Mouse (Mus musculus) forebrain, embryonic 16.5 days (tissue): ENCODE results near the gene Zfand6. TPM values are rescaled to one million over a fixed set of nuclear protein-coding genes. Genes with fewer than 3 reads are reported as not detected.

ENCODE experiments used
- ATAC-seq: fragments of 200-750 bp; cut with Nextera tagmentation; 2 replicates; pipeline ENCODE4 v1.8.0; 2017; ENCODE audit warnings: mild to moderate bottlenecking, moderate library complexity
- H3K27ac ChIP-seq: fragments of 300-500 bp; sonication (generic); 2 replicates; pipeline ENCODE4 v1.5.1; 2014; ENCODE audit warnings: low read length, control low read depth
- H3K27me3 ChIP-seq: fragments of 300-500 bp; sonication (generic); replicated peaks from 2 replicates; pipeline ENCODE4 v1.6.1; 2014; ENCODE audit warnings: low read length; ENCODE audit not compliant: control insufficient read depth, insufficient read depth
- H3K36me3 ChIP-seq: fragments of 300-500 bp; sonication (generic); 2 replicates; pipeline ENCODE4 v1.6.1; 2014; ENCODE audit not compliant: control insufficient read depth, insufficient read depth
- H3K4me1 ChIP-seq: fragments of 300-500 bp; sonication (generic); replicated peaks from 2 replicates; pipeline ENCODE4 v1.6.1; 2014; ENCODE audit warnings: low read length; ENCODE audit not compliant: control insufficient read depth, insufficient read depth
- H3K4me2 ChIP-seq: fragments of 300-500 bp; sonication (generic); 2 replicates; pipeline ENCODE4 v1.6.1; 2014; ENCODE audit warnings: mild to moderate bottlenecking, low read length, control low read depth
- H3K4me3 ChIP-seq: fragments of 300-500 bp; sonication (generic); replicated peaks from 2 replicates; pipeline ENCODE4 v1.5.1; 2014; ENCODE audit warnings: mild to moderate bottlenecking, low read length, control low read depth
- H3K9ac ChIP-seq: fragments of 300-500 bp; sonication (generic); replicated peaks from 2 replicates; pipeline ENCODE4 v1.6.1; 2014; ENCODE audit warnings: low read depth, low read length, control low read depth
- H3K9me3 ChIP-seq: fragments of 300-500 bp; sonication (generic); 2 replicates; pipeline ENCODE4 v1.6.1; 2016; ENCODE audit warnings: low read length; ENCODE audit not compliant: control insufficient read depth
- WGBS: fragments of 180-500 bp; shearing (Covaris S2); extraction: QIAGEN DNeasy Blood & Tissue Kit; methylation state at CpG from one replicate; pipeline ENCODE4 v1.1.7; 2014; 5-methylcytosine and 5-hydroxymethylcytosine counted together
- polyA plus RNA-seq: library from polyadenylated mRNA; unstranded; fragments of >200 nt; fragmentation: Nextera tagmentation; extraction: Ambion mirVana; gene quantifications from 2 replicates; pipeline ENCODE4 v1.2.1, GENCODE M21; 2015

The Zfand6 gene
- polyA plus RNA-seq, 1 experiment from 2014 or later = 198 TPM

- WGBS = 64% methylated on average over 5 of the region's 5 CpGs
- H3K4me3 ChIP-seq = no peak overlapping the region
- no peaks in the 10 kb centered on the region for H3K9me3 ChIP-seq
- no peak overlapping the region for H3K4me2 ChIP-seq
- H3K27me3 ChIP-seq = no peaks in the 10 kb centered on the region
- no peaks in the 10 kb centered on the region for H3K36me3 ChIP-seq
- no peak overlapping the region for H3K9ac ChIP-seq
- peaks cover 13% of the 10 kb centered on the region for H3K4me1 ChIP-seq
- H3K27ac ChIP-seq = no peak overlapping the region
- no peak for ATAC-seq
These were observed 21.8 kb downstream of the Zfand6 start for GRCm38 (mm10) chr7:84667946-84668345.

DNA sequence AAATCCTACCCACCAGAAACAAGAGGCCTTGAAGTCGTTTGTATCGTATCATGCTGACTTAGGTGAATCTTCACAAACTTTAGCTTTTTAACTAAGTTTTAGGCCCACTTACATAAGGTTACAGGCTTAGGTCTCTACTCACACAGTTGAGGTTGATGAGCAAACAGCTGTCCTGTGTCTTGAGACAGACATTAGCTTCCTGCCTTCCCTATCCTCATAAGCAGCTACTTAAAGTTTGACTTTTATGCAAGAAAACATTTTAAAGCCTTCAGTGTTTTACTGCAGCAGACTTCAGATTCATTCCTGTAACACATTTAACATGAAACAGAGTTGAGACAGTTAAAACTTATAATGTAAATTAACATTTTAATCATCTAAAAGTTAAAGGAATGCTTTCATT, 37.0 kb downstream of the Zfand6 start:
- no peak overlapping the region for H3K27ac ChIP-seq
- H3K4me2 ChIP-seq = no peak overlapping the region
- 84% methylated on average over 2 of the region's 2 CpGs for WGBS
- no peaks in the 10 kb centered on the region for H3K27me3 ChIP-seq
- no peaks in the 10 kb centered on the region for H3K4me1 ChIP-seq
- H3K4me3 ChIP-seq = no peak overlapping the region
- no peaks in the 10 kb centered on the region for H3K36me3 ChIP-seq
- H3K9ac ChIP-seq = no peak overlapping the region
- H3K9me3 ChIP-seq = no peaks in the 10 kb centered on the region
- ATAC-seq = no peak

- no peak for ATAC-seq
- Histone ChIP-seq H3K4me3 (no peak overlapping the region), H3K4me2 (no peak overlapping the region), H3K4me1 (no peaks in the 10 kb centered on the region), H3K9me3 (no peaks in the 10 kb centered on the region), H3K27me3 (no peaks in the 10 kb centered on the region), H3K27ac (no peak overlapping the region), H3K36me3 (no peaks in the 10 kb centered on the region), H3K9ac (no peak overlapping the region)
- 81% methylated on average over 2 of the region's 2 CpGs for WGBS
These were observed 37.8 kb downstream of the Zfand6 start for GRCm38 (mm10) chr7:84651987-84652321.

DNA sequence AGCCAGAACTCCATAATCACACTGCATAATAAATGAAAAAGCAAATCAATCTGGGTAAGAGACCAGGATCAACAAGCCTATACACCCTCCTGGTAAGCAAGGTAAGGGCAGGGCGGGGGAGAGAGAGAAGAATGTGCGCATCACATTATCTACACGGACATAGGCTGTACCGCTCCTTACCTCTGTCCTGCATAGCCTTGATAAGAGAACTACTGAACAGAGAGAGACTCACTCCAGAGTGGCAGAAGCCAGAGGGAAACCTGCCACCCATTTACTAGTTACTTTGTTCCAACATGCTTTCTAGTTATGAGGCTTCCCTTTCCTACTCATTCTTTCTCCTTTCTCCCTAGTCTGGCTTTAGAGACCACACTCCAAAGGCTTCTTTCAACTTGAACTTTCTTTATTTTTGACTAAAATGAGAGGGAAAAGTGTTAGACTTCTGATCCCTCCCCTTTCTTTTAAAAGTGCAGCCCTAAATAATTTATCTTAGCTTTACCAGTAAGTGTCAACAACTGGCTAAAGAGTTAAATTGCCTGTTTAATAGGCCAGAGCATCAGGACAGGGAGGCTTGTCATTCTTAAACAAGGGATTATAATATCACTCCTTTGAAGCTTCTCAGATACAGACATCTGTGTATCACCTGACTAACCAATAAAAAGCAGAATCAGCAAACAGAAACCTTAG, 38.3 kb downstream of the Zfand6 start:
- Histone ChIP-seq H3K36me3 (no peaks in the 10 kb centered on the region), H3K27ac (no peak overlapping the region), H3K4me3 (no peak overlapping the region), H3K9me3 (no peaks in the 10 kb centered on the region), H3K9ac (no peak overlapping the region), H3K4me2 (no peak overlapping the region), H3K4me1 (no peaks in the 10 kb centered on the region), H3K27me3 (no peaks in the 10 kb centered on the region)
- WGBS = 95% methylated on average over 4 of the region's 4 CpGs
- no peak for ATAC-seq

- 84% methylated on average over 2 of the region's 2 CpGs for WGBS
- Histone ChIP-seq H3K9ac (no peak overlapping the region), H3K4me3 (no peak overlapping the region), H3K27me3 (no peaks in the 10 kb centered on the region), H3K36me3 (no peaks in the 10 kb centered on the region), H3K4me1 (no peaks in the 10 kb centered on the region), H3K4me2 (no peak overlapping the region), H3K9me3 (no peaks in the 10 kb centered on the region), H3K27ac (no peak overlapping the region)
- ATAC-seq = no peak
These were observed 40.7 kb downstream of the Zfand6 start for GRCm38 (mm10) chr7:84649016-84649415.

GRCm38 (mm10) chr7:84646256-84646655, 43.5 kb downstream of the Zfand6 start:
- no peak overlapping the region for H3K4me3 ChIP-seq
- H3K9ac ChIP-seq = no peak overlapping the region
- no peaks in the 10 kb centered on the region for H3K36me3 ChIP-seq
- H3K4me2 ChIP-seq = no peak overlapping the region
- no peak for ATAC-seq
- no peak overlapping the region for H3K27ac ChIP-seq
- 18% methylated on average over 1 of the region's 1 CpGs for WGBS
- no peaks in the 10 kb centered on the region for H3K27me3 ChIP-seq
- H3K9me3 ChIP-seq = no peaks in the 10 kb centered on the region
- no peaks in the 10 kb centered on the region for H3K4me1 ChIP-seq

DNA sequence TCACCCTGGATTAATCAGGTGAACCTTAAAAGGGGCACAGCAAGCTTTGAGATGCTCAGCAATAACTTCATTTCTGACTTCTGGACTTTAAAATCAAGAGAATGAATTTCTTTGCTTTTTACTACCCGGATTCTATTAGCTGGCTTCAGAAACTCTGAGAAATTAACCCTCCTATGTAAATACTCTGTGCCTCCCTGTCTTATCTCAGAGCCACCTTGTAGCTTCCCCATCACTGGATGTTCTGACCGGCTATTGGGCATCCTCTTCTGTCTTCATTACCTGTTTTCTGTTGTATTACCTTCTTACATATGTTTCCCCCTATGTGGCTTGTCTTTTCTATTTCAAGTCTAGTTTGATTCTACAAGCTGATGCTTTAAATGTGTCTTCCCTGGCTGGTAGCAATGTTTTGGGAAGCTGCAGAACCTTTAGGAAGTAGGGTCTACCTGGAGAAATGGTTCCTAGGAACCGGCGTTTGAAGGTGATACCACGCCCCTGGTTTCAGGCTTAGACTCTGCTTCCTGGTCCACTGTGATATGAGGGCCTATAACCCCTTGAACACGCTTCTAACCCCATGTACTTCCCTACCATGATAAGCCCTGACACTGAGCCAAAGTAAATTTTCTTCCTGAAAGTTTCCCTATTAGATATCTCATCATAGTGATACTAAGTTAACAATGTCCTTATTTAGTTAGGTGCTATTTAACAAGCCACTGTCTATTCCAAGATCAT, 46.3 kb downstream of the Zfand6 start:
- no peaks in the 10 kb centered on the region for H3K27me3 ChIP-seq
- H3K9ac ChIP-seq = no peak overlapping the region
- H3K36me3 ChIP-seq = no peaks in the 10 kb centered on the region
- 93% methylated on average over 6 of the region's 6 CpGs for WGBS
- no peak for ATAC-seq
- H3K4me1 ChIP-seq = no peaks in the 10 kb centered on the region
- H3K4me2 ChIP-seq = no peak overlapping the region
- H3K9me3 ChIP-seq = no peaks in the 10 kb centered on the region
- no peak overlapping the region for H3K27ac ChIP-seq
- H3K4me3 ChIP-seq = no peak overlapping the region

DNA sequence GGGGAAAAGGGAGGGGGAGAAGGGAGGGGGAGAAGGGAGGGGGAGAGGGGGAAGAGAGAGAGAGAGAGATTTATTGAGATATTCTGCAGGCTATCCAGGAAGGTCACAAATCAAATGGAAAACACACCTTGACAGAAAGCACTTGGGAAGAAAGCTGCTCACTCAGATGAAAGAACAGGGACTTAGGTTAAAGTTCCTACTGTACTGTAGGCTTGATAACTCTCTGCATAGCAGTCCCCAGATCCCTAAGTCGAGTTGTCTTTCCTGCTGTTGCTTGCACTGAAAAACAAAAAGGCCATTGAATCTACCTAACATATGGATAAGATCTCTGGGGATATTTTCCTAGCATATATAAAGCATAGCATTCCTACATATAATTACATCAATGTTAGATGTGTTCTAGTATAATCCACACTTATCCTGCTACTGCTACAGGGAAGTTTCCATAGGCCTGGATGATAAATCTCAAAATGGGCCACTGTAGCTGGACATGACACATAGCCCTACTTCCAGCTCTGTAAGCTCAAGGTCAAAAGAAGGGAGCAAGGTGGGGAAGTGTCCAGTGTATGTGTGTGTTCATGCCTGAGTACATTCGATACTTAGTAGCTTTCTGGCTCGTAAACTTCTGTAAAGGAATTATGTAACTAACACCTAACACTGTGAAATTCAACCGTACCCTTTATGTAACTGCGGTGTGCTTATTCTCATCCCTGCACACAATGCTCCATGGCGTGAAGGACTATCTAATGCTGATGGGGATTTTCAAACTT, 47.4 kb downstream of the Zfand6 start:
- Histone ChIP-seq H3K27me3 (no peaks in the 10 kb centered on the region), H3K27ac (no peak overlapping the region), H3K36me3 (no peaks in the 10 kb centered on the region), H3K4me2 (no peak overlapping the region), H3K4me1 (no peaks in the 10 kb centered on the region), H3K9me3 (no peaks in the 10 kb centered on the region), H3K4me3 (no peak overlapping the region), H3K9ac (no peak overlapping the region)
- 91% methylated on average over 6 of the region's 6 CpGs for WGBS
- ATAC-seq = no peak

DNA sequence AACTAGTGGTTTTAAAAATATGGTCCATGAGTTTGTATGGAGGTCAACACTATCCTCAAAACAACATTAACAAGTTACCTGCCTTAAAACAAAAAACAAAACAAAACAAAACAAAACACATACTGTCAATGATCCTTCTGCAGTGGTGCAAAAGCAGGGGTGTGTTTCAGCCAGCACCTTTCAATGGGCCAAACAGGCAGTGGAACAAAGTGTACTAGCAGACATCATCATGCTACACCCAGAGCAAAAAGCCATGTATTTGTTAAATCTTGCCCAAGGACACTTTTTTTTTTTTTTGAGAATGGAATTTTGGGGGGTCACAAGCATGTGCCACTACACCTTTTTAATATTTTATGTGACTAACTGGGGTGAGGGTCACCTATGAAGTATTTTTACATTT, 52.8 kb downstream of the Zfand6 start:
- Histone ChIP-seq H3K4me2 (no peak overlapping the region), H3K27me3 (no peaks in the 10 kb centered on the region), H3K36me3 (no peaks in the 10 kb centered on the region), H3K9me3 (no peaks in the 10 kb centered on the region), H3K4me1 (no peaks in the 10 kb centered on the region), H3K27ac (no peak overlapping the region), H3K4me3 (no peak overlapping the region), H3K9ac (no peak overlapping the region)
- no peak for ATAC-seq
